Mouse (Mus musculus): Measurements from ENCODE around the gene Taz. TPM values are rescaled to one million over a fixed set of nuclear protein-coding genes. Genes with fewer than 3 reads are reported as not detected.
A peak's percentile ranks its signal among the peaks of the same experiment; 100 is the strongest.

The Taz gene
- polyA plus RNA-seq, 1 experiment from 2014 or later, result 80.5 TPM

GRCm38 (mm10) chrX:74283092-74283437 is 1.4 kb downstream of the Taz start:
- H3K36me3 ChIP-seq, result peaks cover 2% of the 10 kb centered on the region
- peaks cover 34% of the 10 kb centered on the region for H3K27me3 ChIP-seq (ENCODE audit: low read depth, poor library complexity, severe bottlenecking)
- H3K27ac ChIP-seq, result peak overlapping the region; percentile 84
- WGBS, result 37% methylated on average over 5 of the region's 5 CpGs
- H3K4me1 ChIP-seq, result peaks cover 14% of the 10 kb centered on the region
- H3K4me3 ChIP-seq, result peak overlapping the region; percentile 68
- no peaks in the 10 kb centered on the region for H3K9me3 ChIP-seq (replicated peaks)
- no peak for DNase-seq (ENCODE audit: low spot score)

GRCm38 (mm10) chrX:74293431-74293830 is 11.7 kb downstream of the Taz start:
- no peak overlapping the region for H3K4me3 ChIP-seq
- H3K9me3 ChIP-seq (replicated peaks), result no peaks in the 10 kb centered on the region
- no peak overlapping the region for H3K27ac ChIP-seq
- DNase-seq (ENCODE audit: low spot score), result no peak
- peaks cover 3% of the 10 kb centered on the region; the same call in 1 of the 2 replicates for H3K4me1 ChIP-seq
- 79% methylated on average over 4 of the region's 4 CpGs for WGBS
- no peaks in the 10 kb centered on the region for H3K27me3 ChIP-seq (ENCODE audit: low read depth, poor library complexity, severe bottlenecking)
- H3K36me3 ChIP-seq, result peaks cover 24% of the 10 kb centered on the region

GRCm38 (mm10) chrX:74296538-74297448 is 15.1 kb downstream of the Taz start, which contains the start of gene Atp6ap1:
Atp6ap1 (plus strand) TSS chrX:74297097.
- H3K27me3 ChIP-seq (ENCODE audit: low read depth, poor library complexity, severe bottlenecking), result 0 out of 2 replicates have a peak, but pooled peaks cover 1% of the 10 kb centered on the region
- H3K9me3 ChIP-seq (replicated peaks), result no peaks in the 10 kb centered on the region
- H3K4me1 ChIP-seq, result peaks cover 3% of the 10 kb centered on the region; the same call in 1 of the 2 replicates
- DNase-seq (ENCODE audit: low spot score), result peak; percentile 83
- peak within 1 kb of the TSS; percentile 64 for H3K4me3 ChIP-seq
- peak within 1 kb of the TSS; percentile 84 for H3K27ac ChIP-seq
- WGBS, result 13% methylated on average over 37 of the region's 37 CpGs
- peaks cover 28% of the 10 kb centered on the region for H3K36me3 ChIP-seq

- DNase-seq (ENCODE audit: low spot score), result no peak
- Histone ChIP-seq H3K9me3 (replicated peaks) (no peaks in the 10 kb centered on the region), H3K27me3 (ENCODE audit: low read depth, poor library complexity, severe bottlenecking) (0 out of 2 replicates have a peak, but pooled peaks cover 5% of the 10 kb centered on the region), H3K4me3 (no peak overlapping the region), H3K36me3 (peaks cover 44% of the 10 kb centered on the region), H3K4me1 (peaks cover 3% of the 10 kb centered on the region; the same call in 1 of the 2 replicates), H3K27ac (no peak overlapping the region)
- 92% methylated on average over 1 of the region's 1 CpGs for WGBS
Observed at GRCm38 (mm10) chrX:74298348-74298747, 16.6 kb downstream of the Taz start.

GRCm38 (mm10) chrX:74299721-74300120 is 18.0 kb downstream of the Taz start:
- peaks cover 6% of the 10 kb centered on the region; the same call in 1 of the 2 replicates for H3K4me1 ChIP-seq
- WGBS, result 95% methylated on average over 3 of the region's 3 CpGs
- H3K9me3 ChIP-seq (replicated peaks), result no peaks in the 10 kb centered on the region
- no peak overlapping the region for H3K4me3 ChIP-seq
- peaks cover 51% of the 10 kb centered on the region for H3K36me3 ChIP-seq
- H3K27me3 ChIP-seq (ENCODE audit: low read depth, poor library complexity, severe bottlenecking), result peaks cover 5% of the 10 kb centered on the region; the same call in 1 of the 2 replicates
- DNase-seq (ENCODE audit: low spot score), result no peak
- H3K27ac ChIP-seq, result no peak overlapping the region

- Histone ChIP-seq H3K4me3 (peak within 1 kb of the TSS; percentile 64), H3K27me3 (ENCODE audit: low read depth, poor library complexity, severe bottlenecking) (peaks cover 17% of the 10 kb centered on the region), H3K9me3 (replicated peaks) (no peaks in the 10 kb centered on the region), H3K36me3 (peaks cover 77% of the 10 kb centered on the region), H3K27ac (peak within 1 kb of the TSS; percentile 89), H3K4me1 (peaks cover 9% of the 10 kb centered on the region; the same call in 1 of the 2 replicates)
- DNase-seq (ENCODE audit: low spot score), result peak; percentile 81
- WGBS, result 18% methylated on average over 38 of the region's 41 CpGs
Observed at GRCm38 (mm10) chrX:74304867-74305700, 23.4 kb downstream of the Taz start, which contains the start of gene Gdi1. Gdi1 (plus strand) TSS chrX:74304998.

- Histone ChIP-seq H3K27ac (peak within 1 kb of the TSS; percentile 83), H3K27me3 (ENCODE audit: low read depth, poor library complexity, severe bottlenecking) (peaks cover 16% of the 10 kb centered on the region), H3K4me3 (peak within 1 kb of the TSS; percentile 72), H3K36me3 (peaks cover 49% of the 10 kb centered on the region), H3K4me1 (peaks cover 9% of the 10 kb centered on the region; the same call in 1 of the 2 replicates), H3K9me3 (replicated peaks) (no peaks in the 10 kb centered on the region)
- WGBS, result 10% methylated on average over 59 of the region's 59 CpGs
- peak; percentile 86 for DNase-seq (ENCODE audit: low spot score)
Observed at GRCm38 (mm10) chrX:74312540-74313464, 31.1 kb downstream of the Taz start, which contains the start of gene Fam50a. Fam50a (plus strand) TSS chrX:74313033.

GRCm38 (mm10) chrX:74328725-74329161 is 47.0 kb downstream of the Taz start, which contains the start of gene Plxna3:
Plxna3 (plus strand) TSS chrX:74329066.
- peaks cover 20% of the 10 kb centered on the region for H3K36me3 ChIP-seq
- DNase-seq (ENCODE audit: low spot score), result peak; percentile 81
- H3K9me3 ChIP-seq (replicated peaks), result no peaks in the 10 kb centered on the region
- H3K4me1 ChIP-seq, result peaks cover 28% of the 10 kb centered on the region
- H3K4me3 ChIP-seq, result peak within 1 kb of the TSS; percentile 60
- WGBS, result 13% methylated on average over 29 of the region's 30 CpGs
- H3K27ac ChIP-seq, result peak within 1 kb of the TSS; percentile 95
- H3K27me3 ChIP-seq (ENCODE audit: low read depth, poor library complexity, severe bottlenecking), result peaks cover 21% of the 10 kb centered on the region

GRCm38 (mm10) chrX:74329215-74329671 is 47.5 kb downstream of the Taz start:
- DNase-seq (ENCODE audit: low spot score), result no peak
- WGBS, result 31% methylated on average over 10 of the region's 10 CpGs
- H3K27ac ChIP-seq, result peak overlapping the region; percentile 95

GRCm38 (mm10) chrX:74330166-74330930 is 48.6 kb downstream of the Taz start:
- Histone ChIP-seq H3K36me3 (peaks cover 36% of the 10 kb centered on the region), H3K4me1 (peaks cover 28% of the 10 kb centered on the region), H3K27me3 (ENCODE audit: low read depth, poor library complexity, severe bottlenecking) (peaks cover 21% of the 10 kb centered on the region), H3K27ac (peak overlapping the region; percentile 95; the same call in 1 of the 2 replicates), H3K9me3 (replicated peaks) (no peaks in the 10 kb centered on the region), H3K4me3 (peak overlapping the region; percentile 60)
- DNase-seq (ENCODE audit: low spot score), result no peak
- 38% methylated on average over 2 of the region's 2 CpGs for WGBS

More at GRCm38 (mm10) chrX:74329215-74329671, 47.5 kb downstream of the Taz start:
- H3K27me3 ChIP-seq (ENCODE audit: low read depth, poor library complexity, severe bottlenecking), result peaks cover 21% of the 10 kb centered on the region
- peaks cover 28% of the 10 kb centered on the region for H3K4me1 ChIP-seq
- peak overlapping the region; percentile 60 for H3K4me3 ChIP-seq
- H3K36me3 ChIP-seq, result peaks cover 25% of the 10 kb centered on the region
- no peaks in the 10 kb centered on the region for H3K9me3 ChIP-seq (replicated peaks)
